Mouse (Mus musculus) erythroblast, embryonic 14.5 days (primary cell): Measurements from ENCODE around the gene Rln3.

Experiments used
- GATA1 ChIP-seq: IDR thresholded peaks from 2 replicates; pipeline ENCODE4 v1.6.1; 2012; ENCODE audit warnings: low read length, inconsistent platforms, mixed read lengths
- TAL1 ChIP-seq: IDR thresholded peaks from 3 replicates; pipeline ENCODE4 v1.6.1; 2012; ENCODE audit warnings: low read length, inconsistent platforms, mixed read lengths

DNA sequence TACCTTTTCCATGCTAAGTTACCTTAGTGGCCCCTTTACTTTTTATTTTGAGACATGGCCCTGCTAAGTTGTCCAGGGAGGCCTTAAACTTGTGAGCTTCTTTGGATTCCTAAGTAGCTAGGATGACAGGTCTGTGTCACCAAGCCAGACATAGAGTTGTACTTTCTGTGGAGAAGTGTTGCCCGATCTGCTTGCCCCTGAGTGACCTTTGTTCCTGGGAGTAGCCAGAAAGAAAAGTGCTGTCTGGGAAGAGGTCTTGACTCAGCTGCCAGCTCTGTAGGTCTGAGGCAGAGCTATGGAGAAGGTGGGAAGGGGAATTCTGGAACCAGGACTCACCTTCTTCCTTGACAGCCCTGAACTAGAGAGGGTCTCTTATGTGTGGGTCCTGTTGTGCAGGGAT lies 24.4 kb upstream of the Rln3 start:
- TF ChIP-seq GATA1 (no peak), TAL1 (no peak)
